Mouse (Mus musculus) T-helper 1 cell (primary cell): ENCODE measurements around the gene Wwox.

Source experiments
- in situ Hi-C: fragments of 300-600 bp; cut with MboI, MseI; formaldehyde crosslinking; loops from one replicate; pipeline ENCODE4 v1.15.1; 2025; ENCODE audit warnings: high pct_unique_total_duplicates

Gene Wwox

DNA sequence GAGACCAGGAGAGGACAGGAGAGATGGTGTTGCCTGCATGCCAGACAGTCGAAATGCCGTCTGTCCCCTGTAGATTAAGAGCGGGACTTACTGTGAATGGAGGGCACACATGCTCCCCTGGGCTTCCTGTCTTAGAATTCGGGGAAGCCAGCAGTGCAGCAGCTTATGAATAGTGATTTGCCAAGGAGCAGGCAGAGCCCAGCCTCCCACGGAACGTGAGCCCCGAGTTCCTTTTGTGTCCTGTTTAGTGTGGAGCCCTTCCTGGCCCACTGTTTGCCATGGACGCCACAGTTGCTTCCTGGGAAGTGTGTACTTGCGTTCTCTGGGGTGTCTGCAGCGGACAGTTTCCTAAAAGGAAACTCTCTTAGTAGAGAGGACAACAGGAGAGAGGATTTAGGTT is 23.9 kb downstream of the Wwox start:
- in situ Hi-C loops = no loop called here

DNA sequence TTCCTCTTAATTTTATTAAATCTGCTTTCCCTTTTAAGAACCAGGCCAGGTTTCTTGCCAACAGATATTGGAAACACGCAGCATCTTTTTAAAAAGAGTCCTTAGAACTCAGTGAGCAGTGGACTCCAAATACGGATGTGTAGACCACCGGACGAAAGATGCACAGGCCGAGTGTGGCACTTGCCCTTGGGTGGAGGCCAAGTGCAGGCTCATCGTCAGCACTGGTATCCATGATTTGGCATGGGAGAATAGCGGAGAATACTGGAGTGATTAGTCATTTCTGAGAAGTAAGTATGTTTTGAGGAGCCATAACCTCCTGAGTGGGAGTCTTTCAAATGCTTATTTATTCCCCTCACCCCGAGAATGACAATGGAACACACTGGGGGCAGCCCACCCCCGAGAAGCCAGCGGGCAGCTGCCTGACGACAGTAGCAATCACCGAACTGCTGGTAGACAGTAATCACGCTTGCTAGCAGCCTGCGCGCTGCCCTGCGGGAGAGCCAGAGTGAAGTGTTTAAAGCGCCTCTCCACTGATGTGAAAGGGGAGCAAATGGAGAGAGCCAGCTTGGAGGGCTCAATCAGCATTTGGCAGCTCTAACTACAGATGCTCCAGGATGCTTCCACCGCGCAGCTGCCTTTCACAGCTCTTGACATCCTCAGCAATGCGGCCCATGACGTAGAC is 29.2 kb downstream of the Wwox start:
- in situ Hi-C loops = no loop called here

DNA sequence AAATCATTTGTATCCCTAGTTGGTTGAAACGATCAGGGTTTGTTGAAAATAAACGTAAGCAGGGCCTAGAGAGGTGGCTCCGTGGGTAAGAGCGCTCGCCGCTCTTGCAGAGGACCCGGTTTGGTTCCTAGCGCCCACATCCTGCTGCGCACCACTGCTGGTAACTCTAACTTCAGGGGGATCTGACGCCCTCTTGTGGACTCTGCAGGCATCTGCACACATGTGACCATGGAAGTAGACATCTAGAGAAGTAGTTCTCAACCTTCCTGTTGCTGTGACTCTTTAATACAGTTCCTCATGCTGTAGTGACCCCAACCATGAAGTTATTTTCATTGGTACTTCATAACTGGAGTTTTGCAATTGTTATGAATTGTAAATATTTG is 29.7 kb downstream of the Wwox start:
- in situ Hi-C loops = no loop called here

DNA sequence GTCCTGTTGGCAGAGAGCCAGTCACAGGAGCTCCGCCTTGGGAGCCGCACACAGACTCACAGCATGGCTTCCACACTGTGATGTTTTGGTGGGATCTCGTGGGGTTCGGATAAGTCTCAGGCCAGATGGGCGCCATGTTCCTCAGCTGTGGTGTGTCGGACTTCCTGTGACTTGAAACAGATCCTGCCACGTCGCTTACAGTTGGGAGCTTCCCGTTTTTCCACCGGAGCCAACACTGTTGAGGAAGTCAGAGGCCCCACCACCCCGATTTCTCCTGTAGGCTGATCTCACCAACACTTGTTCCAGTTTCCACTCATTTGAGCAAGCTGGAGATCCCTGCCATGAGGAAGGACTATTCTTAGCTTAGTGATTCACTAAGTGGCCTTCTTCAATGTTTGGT is 34.1 kb downstream of the Wwox start:
- in situ Hi-C loops = no loop called here

DNA sequence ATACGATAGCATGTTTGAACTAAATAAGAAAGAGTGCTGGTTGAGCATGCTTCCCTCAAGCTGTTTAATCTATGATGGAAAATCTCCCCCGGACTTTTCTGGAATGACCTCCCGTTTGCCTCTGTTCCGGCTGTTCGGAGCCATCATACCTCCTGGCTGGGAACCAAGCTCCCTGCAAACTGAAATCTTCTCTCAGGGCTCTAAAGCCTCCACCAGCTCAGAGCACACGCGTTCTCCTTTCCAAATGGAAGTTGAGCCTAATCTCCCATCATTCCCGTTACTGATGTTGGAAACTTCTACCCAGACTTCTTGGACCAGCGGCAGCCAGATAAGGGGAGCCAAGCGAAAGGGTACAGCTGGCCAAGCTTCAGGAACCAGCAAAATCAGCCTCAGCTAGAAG is 37.5 kb downstream of the Wwox start:
- in situ Hi-C loops = no loop called here

DNA sequence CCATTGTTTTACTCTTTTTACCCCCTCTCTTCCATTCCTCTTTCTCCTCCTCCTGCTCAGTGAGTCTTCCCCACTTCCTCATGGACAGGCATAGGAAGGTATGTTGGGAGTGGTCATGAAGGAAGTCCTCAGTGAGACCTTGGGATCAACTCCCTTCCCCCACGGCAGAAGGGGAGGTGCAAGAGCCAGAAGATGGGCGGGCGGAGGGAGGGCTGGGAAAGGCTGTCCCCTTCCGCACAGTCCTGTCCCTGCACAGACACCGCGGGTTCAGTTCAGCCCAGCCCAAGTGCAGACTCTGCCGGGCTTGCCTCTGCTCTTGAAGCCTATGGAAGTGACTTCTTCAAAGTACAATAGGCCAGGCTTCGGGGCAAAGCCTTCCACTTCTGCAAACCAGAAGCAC is 38.3 kb downstream of the Wwox start:
- in situ Hi-C loops = no loop called here

DNA sequence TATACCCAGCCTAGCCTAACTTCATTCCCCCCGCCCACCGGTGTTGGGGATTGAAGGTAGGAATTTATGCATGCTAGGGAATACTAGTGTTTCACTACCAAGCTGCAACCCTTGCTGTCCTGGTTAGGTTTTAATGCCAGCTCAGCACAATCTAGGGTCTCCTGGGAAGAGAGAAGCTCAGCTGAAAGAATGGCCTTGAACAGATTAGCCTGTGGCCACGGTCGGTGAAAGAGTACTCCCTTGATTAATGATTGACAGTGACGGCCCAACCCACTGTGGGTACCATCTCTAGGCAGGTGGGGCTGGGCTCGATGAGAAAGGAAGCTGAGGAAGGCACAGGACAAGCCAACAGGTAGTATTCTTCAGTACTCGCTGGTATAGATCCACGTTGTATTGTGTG is 40.3 kb downstream of the Wwox start:
- in situ Hi-C loops = loop anchor here (5.0 kb wide), 1 partner anchor 953 kb away; no protein-coding TSS in a partner anchor

DNA sequence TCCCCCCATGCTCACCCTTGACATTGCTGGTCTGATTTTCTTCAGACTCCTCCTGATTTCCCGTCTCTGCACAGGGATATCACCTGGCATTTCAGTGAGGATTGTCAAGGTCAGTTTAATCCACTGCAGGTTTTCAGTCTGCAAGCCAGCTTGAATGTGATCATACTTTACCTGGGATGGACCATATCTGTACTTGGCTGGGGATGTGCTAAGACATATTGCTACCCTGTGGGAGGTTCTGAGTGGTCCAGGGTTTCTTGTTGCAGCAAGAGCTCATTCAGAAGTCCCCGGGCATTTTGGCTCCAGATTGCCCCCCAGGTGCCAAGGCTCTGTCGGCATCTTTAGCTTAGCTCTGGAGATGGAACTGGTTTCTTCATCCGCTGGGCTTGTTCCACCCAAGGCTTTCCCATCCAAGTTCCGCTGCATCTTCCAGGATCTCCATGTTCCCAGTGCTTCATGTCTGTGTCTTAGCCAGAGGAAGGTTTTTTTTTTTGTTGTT is 52.3 kb downstream of the Wwox start:
- in situ Hi-C loops = no loop called here

DNA sequence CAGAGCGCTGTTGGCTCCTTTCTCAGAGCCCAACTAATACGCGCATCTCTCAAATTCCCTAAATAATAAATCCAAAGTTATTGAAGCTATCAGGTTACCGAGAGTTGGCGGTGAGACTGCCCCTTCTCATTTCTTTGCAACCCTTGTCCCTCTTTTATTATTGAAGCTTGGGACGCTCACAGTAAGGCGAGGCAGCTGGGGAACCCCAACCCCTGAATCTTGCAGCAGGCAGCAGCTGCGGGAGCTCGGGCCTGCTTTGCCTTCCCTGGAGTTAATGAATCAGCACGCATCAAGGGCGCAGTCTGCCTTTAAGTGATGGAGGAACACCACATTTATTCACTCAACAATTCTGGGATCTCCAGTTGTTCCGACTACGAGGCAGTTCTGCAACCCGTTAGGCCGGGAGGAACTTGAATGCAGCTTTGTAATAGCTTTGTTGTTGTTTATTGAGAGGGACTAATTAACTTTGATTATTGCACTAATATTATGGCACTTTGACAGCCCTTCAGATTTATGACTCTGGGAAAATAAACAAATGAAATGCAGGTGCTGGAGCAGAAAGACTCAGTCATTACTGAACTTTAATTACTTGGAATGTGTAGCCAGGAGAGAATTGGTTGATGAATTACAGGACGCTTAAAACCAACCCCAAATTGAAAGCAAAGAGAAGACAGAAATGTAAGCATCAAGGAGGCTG is 60.1 kb downstream of the Wwox start:
- in situ Hi-C loops = no loop called here

DNA sequence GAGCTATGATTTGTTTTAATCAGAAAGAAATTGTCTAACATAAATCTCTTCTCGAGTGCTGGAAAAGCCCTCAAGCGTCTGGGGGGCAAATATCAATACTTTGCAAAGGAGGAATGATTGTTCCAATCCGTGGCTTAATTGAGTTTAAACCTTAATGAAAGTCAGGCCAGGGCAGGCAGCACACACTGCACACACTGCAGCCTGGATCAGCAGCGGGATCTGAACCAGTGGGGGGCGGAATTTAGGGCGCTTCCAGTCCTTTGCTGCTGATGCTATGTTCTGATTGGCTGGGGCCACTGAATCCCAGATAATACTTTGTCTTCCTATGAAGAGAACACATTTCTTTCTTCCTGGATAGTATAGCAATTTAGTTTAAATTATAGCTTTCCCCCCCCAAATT is 62.5 kb downstream of the Wwox start:
- in situ Hi-C loops = no loop called here

DNA sequence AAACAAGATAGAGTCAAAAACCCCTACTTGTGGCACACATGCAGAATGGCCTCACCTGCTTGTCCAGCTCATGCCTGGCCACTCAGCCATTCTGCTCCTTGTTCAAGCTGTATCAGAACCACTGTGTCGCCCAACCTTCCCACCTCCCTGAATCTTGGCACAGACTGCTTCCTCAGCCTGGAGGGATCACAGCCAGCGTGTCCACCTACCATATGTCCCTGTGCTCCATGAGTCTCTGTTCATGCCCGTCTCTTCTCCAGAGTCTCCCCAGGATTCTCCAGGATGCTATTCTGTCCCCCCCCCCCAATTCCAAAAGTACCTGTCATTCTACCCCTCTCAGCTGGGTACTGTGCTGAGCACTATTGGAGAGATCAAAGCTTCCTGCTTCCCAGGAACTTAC is 63.7 kb downstream of the Wwox start:
- in situ Hi-C loops = no loop called here

DNA sequence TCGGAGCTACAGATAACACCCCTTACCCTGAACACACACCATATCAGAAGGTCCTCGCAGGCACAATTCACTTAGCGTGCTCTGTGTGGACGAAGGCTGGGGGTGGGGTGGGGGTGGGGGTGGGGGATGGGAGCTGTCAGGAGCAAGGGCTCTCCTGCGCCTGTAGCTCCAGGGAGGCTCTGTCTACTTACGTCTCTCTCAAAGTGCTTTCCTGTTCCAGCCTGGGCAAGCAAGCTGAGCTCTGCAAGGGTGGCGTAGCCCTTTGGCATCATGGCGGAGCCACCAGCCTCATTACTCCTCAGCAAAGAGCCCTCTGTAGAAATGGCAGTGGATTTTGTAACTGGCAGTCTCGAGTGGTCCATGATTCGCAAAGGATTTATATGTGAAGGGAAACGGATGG is 65.4 kb downstream of the Wwox start:
- in situ Hi-C loops = no loop called here

DNA sequence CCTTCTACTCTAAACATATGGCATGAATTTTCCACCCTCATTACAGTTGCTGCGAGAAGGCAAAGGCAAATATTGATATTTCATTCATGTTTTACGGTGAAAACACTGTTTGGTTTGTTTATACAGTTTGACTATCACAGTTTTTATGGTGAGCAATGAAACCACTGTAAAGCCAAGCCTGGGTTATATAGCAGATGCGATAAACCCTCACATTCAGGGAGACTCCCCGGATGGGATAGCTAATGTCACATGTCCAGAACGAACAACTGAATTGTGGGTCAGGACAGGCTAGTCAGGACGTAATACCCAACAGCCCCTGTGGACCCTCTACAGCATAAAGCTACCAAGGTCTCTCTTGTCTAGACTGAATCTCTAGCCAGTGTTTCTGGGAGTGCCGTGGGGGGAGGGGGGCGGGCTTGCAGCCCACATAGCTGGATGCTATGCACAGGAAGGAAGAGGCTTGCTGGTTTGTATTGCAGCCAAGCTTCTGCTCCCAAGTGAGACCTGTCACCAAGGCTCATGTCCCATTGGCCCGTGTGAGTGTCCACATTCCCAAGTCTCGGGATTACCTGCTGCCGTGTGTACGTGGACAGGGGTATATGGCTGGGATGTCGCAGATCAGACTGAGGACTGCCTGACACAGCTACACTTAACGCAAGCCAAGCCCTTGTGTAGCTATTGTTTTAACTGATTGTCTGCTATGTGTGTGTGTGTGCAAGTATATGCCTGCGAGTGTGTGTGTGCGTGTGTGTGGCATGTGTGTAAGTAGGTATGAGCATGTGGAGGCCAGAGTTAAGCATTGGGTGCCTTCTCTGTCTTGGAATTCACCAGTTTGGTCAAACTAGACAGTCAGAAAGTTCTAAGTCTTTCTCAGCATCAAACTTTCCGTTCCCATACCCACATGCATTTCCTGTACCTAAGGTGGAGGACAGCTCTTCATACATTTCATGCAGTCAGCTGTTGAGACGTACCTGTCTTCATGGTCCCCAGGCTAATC is 66.2 kb downstream of the Wwox start:
- in situ Hi-C loops = no loop called here

DNA sequence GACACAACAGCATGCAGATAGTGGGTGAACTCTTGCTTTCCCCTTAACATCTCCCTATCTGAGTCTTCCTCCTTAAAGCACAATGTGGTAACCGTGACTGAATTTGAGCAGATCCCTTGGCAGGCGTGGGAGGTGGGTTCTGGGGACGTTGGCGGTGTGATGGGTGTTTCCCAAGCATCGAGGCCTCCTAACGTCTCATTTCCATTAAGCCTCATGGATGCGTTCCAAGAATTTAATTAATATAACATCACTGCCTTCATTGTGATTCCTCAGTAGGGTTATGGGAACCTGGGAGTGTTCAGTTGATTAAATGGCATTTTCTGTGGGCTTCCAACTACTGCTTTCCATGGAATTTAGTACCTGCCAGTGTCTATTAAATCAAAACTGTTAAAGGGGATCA is 67.9 kb downstream of the Wwox start:
- in situ Hi-C loops = no loop called here

DNA sequence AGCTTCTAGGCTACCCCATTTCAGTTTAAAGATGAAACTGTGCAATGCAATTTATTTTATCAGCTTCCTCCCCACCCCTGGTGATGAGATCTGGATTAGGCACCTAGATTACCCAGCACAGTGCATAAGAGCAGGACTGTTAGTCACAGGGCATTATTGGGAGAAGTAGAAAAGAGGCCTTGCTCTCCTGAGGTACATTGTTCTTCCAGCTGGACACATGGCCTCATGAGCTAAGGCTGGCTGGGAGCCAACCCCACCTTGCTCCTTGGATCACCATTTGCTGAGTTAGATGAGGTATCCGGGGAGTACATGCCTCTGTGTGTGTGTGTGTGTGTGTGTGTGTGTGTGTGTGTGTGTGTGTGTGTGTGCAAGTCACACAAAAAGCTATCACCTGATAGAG is 70.8 kb downstream of the Wwox start:
- in situ Hi-C loops = no loop called here

DNA sequence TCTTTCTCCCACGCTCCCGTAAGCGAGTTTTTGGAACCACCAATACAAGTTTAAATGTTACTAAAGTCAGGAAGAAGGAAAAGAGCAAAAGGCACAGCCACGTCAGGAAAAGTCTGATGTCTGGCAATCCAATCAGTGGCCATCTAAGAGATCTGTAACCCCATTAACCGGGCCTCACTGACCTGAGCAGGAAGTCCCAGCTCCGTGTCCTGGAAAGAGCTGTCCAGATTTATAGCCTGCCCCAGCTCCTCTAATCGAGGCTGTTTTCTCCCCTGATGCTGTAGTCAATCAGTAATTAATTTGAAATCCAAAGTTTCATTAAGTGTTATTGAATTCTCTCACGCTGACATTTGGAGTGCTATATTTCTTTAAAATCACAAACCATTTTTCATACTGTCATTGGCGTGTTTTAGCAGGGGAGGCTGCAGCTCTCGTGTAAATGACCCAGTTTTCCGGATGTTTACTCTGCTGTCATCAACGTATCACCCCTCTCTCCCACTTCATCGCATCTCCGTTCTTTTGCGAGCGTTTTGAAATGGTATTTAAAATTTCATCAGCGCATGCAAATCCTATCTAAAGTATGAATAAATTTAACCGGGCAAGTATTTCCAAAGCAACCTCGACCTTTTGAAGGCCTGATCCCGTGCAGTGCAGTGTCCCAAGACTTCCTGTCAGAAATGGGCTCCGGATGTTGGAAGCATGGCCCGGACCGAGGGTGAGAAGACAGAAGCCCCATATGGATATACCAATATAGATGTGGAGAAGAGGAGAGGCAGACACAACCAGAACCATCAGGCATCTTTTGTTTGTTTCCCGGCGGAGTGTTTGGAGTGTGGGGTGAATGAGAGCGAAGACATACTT is 72.8 kb downstream of the Wwox start:
- in situ Hi-C loops = no loop called here

DNA sequence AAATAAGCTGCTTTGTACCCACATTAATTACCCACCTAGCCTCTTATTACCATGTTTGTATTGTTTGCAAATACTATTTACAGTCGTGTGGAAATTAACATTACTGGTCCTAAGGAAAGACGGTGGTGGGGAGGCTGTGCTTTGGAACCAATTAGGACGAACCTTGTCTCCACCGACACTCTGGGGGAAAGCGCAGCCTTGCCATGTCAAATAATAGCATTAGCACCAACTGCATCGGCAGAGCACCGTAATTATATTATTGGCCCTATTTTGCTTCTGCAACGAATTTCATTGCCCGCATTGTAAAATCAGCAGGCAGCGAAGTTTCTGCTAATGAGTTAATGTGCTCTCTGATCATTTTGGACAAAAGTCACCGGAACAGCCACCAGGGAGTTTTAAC is 75.2 kb downstream of the Wwox start:
- in situ Hi-C loops = no loop called here

DNA sequence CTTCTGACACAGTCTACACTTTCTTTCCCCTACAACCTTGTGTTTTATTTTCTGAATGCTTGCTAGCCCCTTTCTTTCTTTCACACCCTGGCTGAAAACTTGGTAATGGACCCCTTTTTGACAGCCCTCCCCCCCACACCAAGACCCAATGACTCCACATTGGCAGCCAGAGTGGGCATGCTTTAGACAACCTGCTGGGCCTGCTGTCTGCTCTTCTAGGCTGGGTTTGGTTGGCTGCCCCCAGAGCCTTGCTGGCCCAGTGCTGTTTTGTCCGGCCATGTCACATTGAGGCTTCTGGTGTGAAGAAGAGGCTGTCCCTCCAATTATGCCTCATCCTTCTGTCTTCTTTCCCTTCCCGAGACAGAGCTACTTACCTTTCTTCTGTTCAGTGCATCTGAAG is 83.6 kb downstream of the Wwox start:
- in situ Hi-C loops = no loop called here

DNA sequence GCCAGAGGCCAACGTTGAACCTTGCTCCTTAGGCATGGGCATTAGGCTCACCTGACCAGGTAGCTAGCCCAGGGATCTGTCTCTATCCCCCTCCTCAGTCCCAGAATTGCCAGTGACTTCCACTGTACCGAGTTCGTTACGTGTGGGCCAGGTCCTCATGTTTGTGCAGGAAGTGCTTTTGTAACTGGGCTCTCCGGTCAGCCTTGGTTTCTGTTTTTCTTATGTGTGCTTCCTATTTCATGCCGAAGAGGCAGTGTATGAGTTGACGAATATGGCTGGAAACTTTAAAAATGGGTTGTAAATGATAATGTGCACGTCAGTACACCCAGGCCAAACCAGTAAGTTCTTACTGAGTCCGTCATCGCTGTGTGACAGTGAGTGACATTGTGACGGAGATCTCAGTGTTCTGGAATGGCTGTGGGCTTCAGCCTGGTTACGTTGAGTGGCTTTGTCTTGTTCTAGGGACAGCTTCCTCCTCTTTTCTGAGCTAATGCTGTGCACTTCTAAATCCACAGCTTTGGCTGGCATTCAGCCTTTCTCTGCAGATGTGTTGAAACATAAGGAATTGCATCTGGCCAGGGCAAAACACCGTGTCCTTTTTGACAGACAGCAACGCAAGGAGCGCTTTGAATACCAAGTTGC is 87.3 kb downstream of the Wwox start:
- in situ Hi-C loops = loop anchor here (25.0 kb wide), 1 partner anchor 1186 kb away; the partner anchor contains the start of gene Maf

DNA sequence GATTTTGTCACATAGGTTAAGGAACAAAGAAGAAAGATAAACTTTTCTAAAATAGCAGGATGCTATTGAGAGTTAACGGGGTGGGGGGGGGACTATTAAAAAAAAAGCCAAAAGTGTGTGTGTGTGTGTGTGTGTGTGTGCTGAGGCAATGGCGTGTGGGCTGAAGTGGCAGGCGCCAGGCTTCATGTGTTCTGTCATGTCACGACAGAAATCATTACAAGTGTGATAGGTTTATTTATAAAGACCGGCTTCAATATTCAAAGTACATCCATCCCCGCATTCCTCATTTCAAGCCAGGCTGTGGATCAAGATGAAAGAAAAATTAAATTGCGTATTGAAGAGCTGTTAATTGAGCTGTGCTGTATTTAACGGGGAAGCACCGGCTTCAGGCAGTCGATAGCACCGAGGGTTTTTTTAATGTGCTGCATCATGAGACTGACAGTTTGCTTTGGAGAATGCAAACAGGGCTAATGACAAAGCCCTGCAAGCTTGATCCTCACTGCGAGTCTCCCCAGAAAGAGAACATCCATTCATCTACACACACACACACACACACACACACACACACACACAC is 88.3 kb downstream of the Wwox start:
- in situ Hi-C loops = loop anchor here (25.0 kb wide), 1 partner anchor 1185 kb away; the partner anchor contains the start of gene Maf
